Mouse (Mus musculus) cerebellum, adult 8-10 months (tissue): ENCODE data around the gene Sowahb.
A peak's percentile ranks its signal among the peaks of the same experiment; 100 is the strongest.

Experiments used
- DNase-seq: peaks from one replicate; pipeline ENCODE4 v3.0.0; 2022

Sowahb gene

DNA sequence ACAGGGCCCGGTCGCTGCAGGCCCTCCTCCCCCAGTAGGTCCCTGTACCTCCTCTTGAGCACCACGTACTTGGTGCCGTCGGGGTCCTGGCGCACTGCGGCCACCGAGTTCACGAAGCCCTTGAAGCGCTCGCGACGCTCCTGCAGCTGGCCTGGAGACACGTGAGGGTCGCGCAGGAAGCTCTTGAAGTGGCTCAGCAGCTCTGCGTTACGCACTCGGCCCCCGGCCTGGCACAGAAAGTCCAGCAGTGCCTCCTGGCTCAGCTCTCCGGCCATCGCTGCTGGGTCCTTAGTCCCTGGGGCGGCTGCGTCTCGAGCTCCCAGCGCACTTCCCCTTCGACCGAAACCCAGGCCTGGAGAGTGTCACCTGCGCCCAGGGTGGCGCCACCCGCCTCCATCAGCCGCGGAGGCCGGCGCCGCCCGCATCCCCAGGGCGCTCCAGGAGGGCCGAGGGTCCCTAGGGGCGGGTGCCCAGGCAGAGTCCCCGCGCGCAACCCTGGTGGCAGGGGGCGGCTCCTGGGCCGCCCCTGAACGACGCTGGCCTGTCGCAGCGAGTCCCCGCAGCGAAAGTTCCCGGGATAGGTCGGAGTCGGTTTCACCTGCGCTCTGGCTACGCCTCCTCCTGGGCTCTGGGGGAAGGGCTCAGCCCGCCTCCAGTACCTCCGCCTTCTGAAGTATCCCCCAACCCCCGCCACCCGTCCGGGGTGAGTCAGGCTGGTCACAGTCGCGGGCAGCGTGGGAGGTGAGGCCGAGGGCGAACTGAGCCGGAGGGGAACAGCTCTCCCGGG, at the start of gene Sowahb:
Sowahb (minus strand) TSS at position 439 of the 787 bp plus-strand sequence.
- peak; percentile 87 for DNase-seq

- DNase-seq: no peak
These were observed 49.1 kb upstream of the Sowahb start for GRCm38 (mm10) chr5:93093638-93094527.

- DNase-seq: peak; percentile 96
These were observed 48.2 kb upstream of the Sowahb start, which contains the start of gene Sept11 for GRCm38 (mm10) chr5:93092857-93093622. Gene Sept11, plus strand, starts transcription at chr5:93093437.

GRCm38 (mm10) chr5:93092147-93092781, 47.4 kb upstream of the Sowahb start:
- peak; percentile 40 for DNase-seq

- no peak for DNase-seq
These were observed 46.4 kb upstream of the Sowahb start for GRCm38 (mm10) chr5:93091266-93091665.

- no peak for DNase-seq
These were observed 41.1 kb upstream of the Sowahb start for GRCm38 (mm10) chr5:93085900-93086299.

GRCm38 (mm10) chr5:93085015-93085598, 40.3 kb upstream of the Sowahb start:
- no peak for DNase-seq

DNA sequence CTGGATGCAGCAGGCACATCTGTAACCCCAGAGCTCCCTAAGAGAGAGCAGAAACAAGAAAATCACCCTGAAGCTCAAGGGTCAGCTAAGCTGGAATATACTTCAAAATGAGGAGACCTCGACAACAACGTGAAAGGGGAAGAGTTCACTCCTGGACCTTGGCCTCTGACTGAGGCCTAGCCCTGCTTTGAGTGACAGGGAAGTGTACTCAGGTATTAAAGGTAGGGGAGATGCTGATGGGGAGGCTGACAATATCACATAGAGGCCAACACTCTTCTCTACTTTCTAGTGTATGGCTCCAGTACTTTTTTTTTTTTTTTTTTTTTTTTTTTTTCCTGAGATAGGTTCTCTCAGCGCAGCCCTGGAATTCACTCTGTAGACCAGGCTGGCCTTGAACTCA, 34.8 kb upstream of the Sowahb start:
- no peak for DNase-seq

GRCm38 (mm10) chr5:93077661-93078323, 33.0 kb upstream of the Sowahb start:
- no peak for DNase-seq

- DNase-seq: no peak
These were observed 16.0 kb upstream of the Sowahb start for GRCm38 (mm10) chr5:93060865-93061264.

DNA sequence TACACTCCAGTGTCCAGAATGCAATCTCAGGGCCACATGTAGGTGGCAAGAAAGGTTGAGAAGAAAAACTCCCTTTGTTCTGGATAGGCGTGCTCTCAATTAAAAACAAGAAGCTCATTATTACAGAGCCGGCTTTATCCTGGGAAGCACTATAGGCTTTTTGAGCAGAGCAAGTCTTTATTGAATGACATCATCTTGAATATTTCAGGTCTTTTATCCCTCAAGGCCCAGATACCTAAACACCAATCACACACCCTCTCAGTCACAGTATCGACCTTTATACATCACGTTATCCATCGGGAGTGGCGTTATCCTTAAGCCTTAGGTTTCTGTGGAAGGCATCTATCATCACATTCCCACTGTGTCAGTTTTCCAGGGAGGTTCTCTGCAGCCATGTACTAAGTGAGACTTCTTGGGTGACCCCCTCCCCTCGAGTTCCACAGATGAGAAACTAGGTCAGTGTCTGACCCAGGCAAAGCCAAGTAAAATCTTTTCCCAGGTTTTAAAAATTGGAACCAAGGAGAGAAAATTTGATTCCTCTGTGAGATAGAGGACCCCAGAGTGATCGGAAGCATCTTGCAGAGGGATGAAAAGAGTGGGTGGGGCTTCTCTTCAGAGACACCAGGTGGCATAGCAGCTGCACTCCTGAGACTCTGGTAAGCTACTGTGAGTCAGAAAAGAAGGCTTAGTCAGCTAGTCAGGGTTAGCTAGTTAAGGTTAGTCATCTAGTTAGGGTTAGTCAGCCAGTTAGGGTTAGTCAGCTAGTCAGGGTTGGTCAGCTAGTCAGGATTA, 9.0 kb upstream of the Sowahb start:
- no peak for DNase-seq

DNA sequence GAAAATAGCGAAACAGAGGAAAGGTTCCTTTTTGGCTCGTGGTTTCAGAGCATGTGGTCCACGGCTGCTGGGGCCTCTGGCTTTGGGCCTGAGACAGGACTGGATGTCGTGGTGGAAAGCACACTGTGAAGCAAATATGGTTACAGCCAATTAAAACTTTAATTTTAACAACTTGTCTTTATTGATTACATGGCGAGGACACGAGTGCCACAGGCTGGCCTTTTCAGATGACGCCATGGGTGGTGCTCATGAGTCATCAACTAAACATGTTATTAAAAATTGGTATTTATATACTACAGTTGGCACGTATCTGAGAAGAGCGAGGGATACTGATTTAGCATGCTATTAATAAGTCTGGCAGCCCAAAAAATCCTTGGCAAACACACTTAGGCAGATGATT, 7.1 kb upstream of the Sowahb start:
- DNase-seq: peak; percentile 66

- peak; percentile 16 for DNase-seq
These were observed 6.2 kb upstream of the Sowahb start for GRCm38 (mm10) chr5:93051041-93051440.

GRCm38 (mm10) chr5:93049971-93050370, 5.1 kb upstream of the Sowahb start:
- DNase-seq: peak; percentile 11

DNA sequence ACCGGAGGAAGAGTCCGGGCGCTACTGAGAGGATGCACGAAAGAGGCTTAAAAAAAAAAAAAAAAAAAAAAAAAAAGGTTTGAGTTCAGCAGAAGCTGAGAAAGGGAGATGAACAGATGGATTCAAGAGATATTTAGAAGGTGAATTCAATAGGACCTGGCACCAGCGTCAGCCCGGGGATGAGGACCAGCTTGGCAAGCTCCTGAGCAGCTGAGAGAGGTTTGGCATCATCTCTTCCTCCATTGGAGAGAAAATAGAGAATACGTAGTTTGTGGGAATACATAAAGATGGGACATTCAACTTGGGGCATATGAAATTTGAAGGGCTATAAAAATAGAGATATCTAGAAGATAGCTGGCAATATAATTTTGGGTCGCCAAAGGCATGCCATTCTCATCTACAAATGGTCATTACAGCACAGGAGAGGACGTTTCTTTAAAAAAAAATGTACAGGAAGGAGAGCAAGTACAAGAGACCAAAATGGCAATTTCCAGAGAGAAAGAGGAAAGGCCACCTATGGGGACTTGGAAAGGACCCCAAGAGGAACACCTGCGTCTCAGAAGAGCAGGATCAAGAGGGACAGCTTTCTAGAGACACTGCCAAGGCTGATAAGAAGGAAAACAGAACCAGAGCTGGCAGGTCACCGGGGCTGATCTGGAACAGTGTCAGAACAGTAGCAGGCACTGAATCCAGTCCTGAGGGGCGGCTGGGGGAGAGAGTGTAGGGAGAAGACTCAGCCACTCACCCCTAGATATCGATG, 3.8 kb upstream of the Sowahb start:
- DNase-seq: peak; percentile 85

DNA sequence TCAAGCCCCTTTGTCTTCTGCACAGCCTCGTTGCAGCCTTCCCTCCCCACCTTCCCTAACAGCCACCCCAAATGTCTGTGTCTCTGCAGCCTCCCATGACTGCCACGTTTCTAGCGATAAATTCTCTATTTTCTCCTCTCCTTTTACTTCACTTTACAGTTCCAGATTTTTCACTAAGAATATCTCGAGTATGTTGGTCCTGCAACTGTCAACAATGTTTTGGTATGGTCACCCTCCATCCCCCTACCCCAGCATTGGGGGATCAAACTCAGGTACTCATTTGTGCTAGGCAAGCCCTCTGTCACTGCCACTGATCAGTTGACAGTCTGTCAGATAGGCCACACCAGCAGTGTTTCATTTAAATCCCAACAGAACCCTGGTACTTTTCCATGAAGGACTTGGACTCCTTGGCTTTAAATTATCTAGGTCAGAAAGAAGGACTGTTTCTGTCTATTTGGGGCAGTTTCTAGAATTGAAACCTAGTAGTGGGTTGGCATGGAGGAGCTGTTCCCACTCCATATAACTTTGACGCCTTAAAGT, 1.6 kb upstream of the Sowahb start:
- peak; percentile 47 for DNase-seq

- no peak for DNase-seq
These were observed 521 bp upstream of the Sowahb start for GRCm38 (mm10) chr5:93045371-93045714.

GRCm38 (mm10) chr5:93043688-93044583, 886 bp downstream of the Sowahb start:
- peak; percentile 56 for DNase-seq
